Mouse (Mus musculus): ENCODE measurements at regions not wholly inside any gene's neighbourhood (a gene's known extent, or its start where the extent isn't known, plus 50 kb on each side); places are given as distances from the start of the nearest gene placed in this dataset.

DNA sequence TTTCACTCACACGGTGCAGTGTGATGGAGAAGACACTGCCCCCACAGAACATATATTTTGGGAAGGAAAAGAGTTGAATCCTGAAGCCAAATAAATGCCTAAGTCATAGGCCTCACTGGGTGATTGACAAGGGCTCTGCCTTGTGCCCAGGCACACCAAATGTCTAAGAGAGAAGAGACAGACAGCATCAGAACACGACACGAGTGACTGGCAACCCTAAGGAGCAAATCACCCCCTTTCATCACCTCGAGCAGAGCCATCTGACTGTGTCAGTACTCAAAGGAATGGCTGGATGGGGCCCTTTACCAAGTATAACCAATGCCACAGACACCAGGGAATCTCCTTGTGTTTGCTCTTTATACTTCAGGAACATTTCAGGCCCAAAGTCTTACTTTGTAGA is 815.6 kb downstream of the Car8 start:
- H3K36me3 ChIP-seq (replicated peaks; ENCODE audit: control insufficient read depth, insufficient read depth, low read depth, low read length): no peaks in the 10 kb centered on the region
- H3K9ac ChIP-seq (replicated peaks; ENCODE audit: low read length): no peak overlapping the region
- no peaks in the 10 kb centered on the region for H3K9me3 ChIP-seq (replicated peaks; ENCODE audit: control insufficient read depth, low read length)
- no peak overlapping the region for H3K4me2 ChIP-seq (ENCODE audit: low read depth, low read length)
- DNase-seq (ENCODE audit: low spot score): no peak
- 79% methylated on average over 4 of the region's 4 CpGs for WGBS
- H3K4me3 ChIP-seq (ENCODE audit: low read depth, low read length): no peak overlapping the region
- no peaks in the 10 kb centered on the region for H3K27me3 ChIP-seq (ENCODE audit: control insufficient read depth, insufficient read depth, low read length)
- ATAC-seq (replicated peaks; ENCODE audit: insufficient number of reproducible peaks, low FRiP score, low TSS enrichment, low read depth): no peak
- no peaks in the 10 kb centered on the region for H3K4me1 ChIP-seq (ENCODE audit: control insufficient read depth, insufficient read depth, low read length)
- H3K27ac ChIP-seq (replicated peaks; ENCODE audit: low read depth, low read length): no peak overlapping the region

DNA sequence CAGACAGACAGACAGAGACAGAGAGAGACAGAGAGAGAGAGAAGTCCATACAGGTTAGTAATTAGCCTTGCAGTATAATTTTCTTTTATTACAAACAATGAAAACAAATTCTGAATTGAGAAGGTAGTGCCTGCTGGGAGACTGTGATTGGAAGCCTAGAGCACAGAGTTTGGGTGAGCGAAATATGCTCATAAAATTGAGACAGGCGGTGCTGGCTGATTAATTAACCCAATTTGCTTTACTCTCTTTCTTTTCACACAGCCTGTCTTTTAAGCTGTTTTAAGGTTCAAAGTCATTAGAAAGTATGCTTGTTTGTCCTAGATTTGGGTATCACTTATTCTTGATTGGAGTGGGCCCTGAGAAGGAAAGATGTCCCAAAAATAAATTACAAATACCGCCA is 816.1 kb downstream of the Car8 start:
- H3K4me3 ChIP-seq (ENCODE audit: low read depth, low read length): no peak overlapping the region
- ATAC-seq (replicated peaks; ENCODE audit: insufficient number of reproducible peaks, low FRiP score, low TSS enrichment, low read depth) (no peak), DNase-seq (ENCODE audit: low spot score) (no peak)
- no peak overlapping the region for H3K4me2 ChIP-seq (ENCODE audit: low read depth, low read length)
- H3K9me3 ChIP-seq (replicated peaks; ENCODE audit: control insufficient read depth, low read length): no peaks in the 10 kb centered on the region
- no peak overlapping the region for H3K9ac ChIP-seq (replicated peaks; ENCODE audit: low read length)
- no peaks in the 10 kb centered on the region for H3K4me1 ChIP-seq (ENCODE audit: control insufficient read depth, insufficient read depth, low read length)
- no peaks in the 10 kb centered on the region for H3K36me3 ChIP-seq (replicated peaks; ENCODE audit: control insufficient read depth, insufficient read depth, low read depth, low read length)
- no peak overlapping the region for H3K27ac ChIP-seq (replicated peaks; ENCODE audit: low read depth, low read length)
- no peaks in the 10 kb centered on the region for H3K27me3 ChIP-seq (ENCODE audit: control insufficient read depth, insufficient read depth, low read length)
- 90% methylated on average over 3 of the region's 3 CpGs for WGBS

DNA sequence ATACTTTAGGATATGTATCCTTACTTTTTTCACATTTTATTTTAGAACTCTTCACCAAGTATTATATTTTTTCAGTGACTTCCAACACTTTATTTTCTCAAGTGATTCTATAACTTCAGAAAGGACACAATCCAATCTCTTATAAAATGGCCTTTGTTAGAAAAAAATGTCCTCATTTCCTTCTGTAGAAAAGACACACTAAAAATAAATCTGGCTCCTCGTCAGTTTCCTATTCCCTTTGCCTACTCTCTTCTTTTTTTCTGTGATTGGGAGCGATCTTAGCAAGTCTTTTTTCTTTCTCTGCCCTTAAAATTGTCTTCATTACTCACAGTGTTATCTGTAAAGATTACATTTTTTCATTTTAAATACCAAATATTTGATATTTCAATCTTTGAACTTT is 824.5 kb downstream of the Car8 start:
- 70% methylated on average over 2 of the region's 2 CpGs for WGBS
- DNase-seq (ENCODE audit: low spot score) (no peak), ATAC-seq (replicated peaks; ENCODE audit: insufficient number of reproducible peaks, low FRiP score, low TSS enrichment, low read depth) (no peak)
- H3K9ac ChIP-seq (replicated peaks; ENCODE audit: low read length): no peak overlapping the region
- H3K4me1 ChIP-seq (ENCODE audit: control insufficient read depth, insufficient read depth, low read length): no peaks in the 10 kb centered on the region
- H3K4me2 ChIP-seq (ENCODE audit: low read depth, low read length): no peak overlapping the region
- no peaks in the 10 kb centered on the region for H3K36me3 ChIP-seq (replicated peaks; ENCODE audit: control insufficient read depth, insufficient read depth, low read depth, low read length)
- H3K4me3 ChIP-seq (ENCODE audit: low read depth, low read length): no peak overlapping the region
- no peaks in the 10 kb centered on the region for H3K27me3 ChIP-seq (ENCODE audit: control insufficient read depth, insufficient read depth, low read length)
- no peak overlapping the region for H3K27ac ChIP-seq (replicated peaks; ENCODE audit: low read depth, low read length)
- H3K9me3 ChIP-seq (replicated peaks; ENCODE audit: control insufficient read depth, low read length): no peaks in the 10 kb centered on the region

DNA sequence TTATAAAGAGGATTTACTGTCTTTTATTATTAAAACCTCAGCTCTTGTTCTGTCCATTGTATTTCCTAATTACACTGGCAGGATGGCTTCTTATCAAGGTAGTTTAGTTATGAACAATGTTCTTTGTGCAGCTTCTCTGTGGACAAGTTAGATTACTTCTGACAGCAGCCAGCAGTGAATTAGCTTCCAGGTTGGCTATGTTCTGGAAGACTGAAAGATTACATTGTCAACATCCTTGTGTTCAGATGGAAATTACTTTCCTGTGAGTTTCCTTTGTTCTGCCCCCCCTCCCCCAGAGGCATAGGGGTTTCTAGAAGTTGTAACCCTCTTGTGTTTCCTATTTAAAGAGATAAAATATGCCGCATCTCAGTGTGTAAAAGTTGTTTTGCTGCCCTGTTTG is 846.1 kb downstream of the Car8 start:
- H3K4me3 ChIP-seq (ENCODE audit: low read depth, low read length): no peak overlapping the region
- H3K9ac ChIP-seq (replicated peaks; ENCODE audit: low read length): no peak overlapping the region
- H3K9me3 ChIP-seq (replicated peaks; ENCODE audit: control insufficient read depth, low read length): no peaks in the 10 kb centered on the region
- no peaks in the 10 kb centered on the region for H3K36me3 ChIP-seq (replicated peaks; ENCODE audit: control insufficient read depth, insufficient read depth, low read depth, low read length)
- H3K27me3 ChIP-seq (ENCODE audit: control insufficient read depth, insufficient read depth, low read length): no peaks in the 10 kb centered on the region
- no peak for ATAC-seq (replicated peaks; ENCODE audit: insufficient number of reproducible peaks, low FRiP score, low TSS enrichment, low read depth)
- no peak for DNase-seq (ENCODE audit: low spot score)
- H3K4me2 ChIP-seq (ENCODE audit: low read depth, low read length): no peak overlapping the region
- H3K4me1 ChIP-seq (ENCODE audit: control insufficient read depth, insufficient read depth, low read length): no peaks in the 10 kb centered on the region
- H3K27ac ChIP-seq (replicated peaks; ENCODE audit: low read depth, low read length): no peak overlapping the region
- WGBS: 51% methylated on average over 1 of the region's 1 CpGs

- Histone ChIP-seq H3K4me3 (ENCODE audit: low read depth, low read length) (no peak overlapping the region), H3K9ac (replicated peaks; ENCODE audit: low read length) (no peak overlapping the region), H3K9me3 (replicated peaks; ENCODE audit: control insufficient read depth, low read length) (no peaks in the 10 kb centered on the region), H3K27me3 (ENCODE audit: control insufficient read depth, insufficient read depth, low read length) (no peaks in the 10 kb centered on the region), H3K4me2 (ENCODE audit: low read depth, low read length) (no peak overlapping the region), H3K36me3 (replicated peaks; ENCODE audit: control insufficient read depth, insufficient read depth, low read depth, low read length) (no peaks in the 10 kb centered on the region), H3K4me1 (ENCODE audit: control insufficient read depth, insufficient read depth, low read length) (no peaks in the 10 kb centered on the region), H3K27ac (replicated peaks; ENCODE audit: low read depth, low read length) (no peak overlapping the region)
- DNase-seq (ENCODE audit: low spot score) (peak; percentile 81), ATAC-seq (replicated peaks; ENCODE audit: insufficient number of reproducible peaks, low FRiP score, low TSS enrichment, low read depth) (no peak)
- 81% methylated on average over 7 of the region's 7 CpGs for WGBS
Measured at GRCm38 (mm10) chr4:7391596-7391995, 847.2 kb downstream of the Car8 start.

GRCm38 (mm10) chr4:7385069-7385468 is 853.8 kb downstream of the Car8 start:
- H3K4me2 ChIP-seq (ENCODE audit: low read depth, low read length): no peak overlapping the region
- no peak overlapping the region for H3K4me3 ChIP-seq (ENCODE audit: low read depth, low read length)
- H3K27ac ChIP-seq (replicated peaks; ENCODE audit: low read depth, low read length): no peak overlapping the region
- H3K27me3 ChIP-seq (ENCODE audit: control insufficient read depth, insufficient read depth, low read length): no peaks in the 10 kb centered on the region
- ATAC-seq (replicated peaks; ENCODE audit: insufficient number of reproducible peaks, low FRiP score, low TSS enrichment, low read depth): no peak
- no peak for DNase-seq (ENCODE audit: low spot score)
- no peaks in the 10 kb centered on the region for H3K9me3 ChIP-seq (replicated peaks; ENCODE audit: control insufficient read depth, low read length)
- H3K9ac ChIP-seq (replicated peaks; ENCODE audit: low read length): no peak overlapping the region
- no peaks in the 10 kb centered on the region for H3K36me3 ChIP-seq (replicated peaks; ENCODE audit: control insufficient read depth, insufficient read depth, low read depth, low read length)
- no peaks in the 10 kb centered on the region for H3K4me1 ChIP-seq (ENCODE audit: control insufficient read depth, insufficient read depth, low read length)

GRCm38 (mm10) chr4:7379996-7380395 is 858.8 kb downstream of the Car8 start:
- Histone ChIP-seq H3K9me3 (replicated peaks; ENCODE audit: control insufficient read depth, low read length) (no peaks in the 10 kb centered on the region), H3K9ac (replicated peaks; ENCODE audit: low read length) (no peak overlapping the region), H3K4me1 (ENCODE audit: control insufficient read depth, insufficient read depth, low read length) (no peaks in the 10 kb centered on the region), H3K4me3 (ENCODE audit: low read depth, low read length) (no peak overlapping the region), H3K27me3 (ENCODE audit: control insufficient read depth, insufficient read depth, low read length) (no peaks in the 10 kb centered on the region), H3K27ac (replicated peaks; ENCODE audit: low read depth, low read length) (no peak overlapping the region), H3K36me3 (replicated peaks; ENCODE audit: control insufficient read depth, insufficient read depth, low read depth, low read length) (no peaks in the 10 kb centered on the region), H3K4me2 (ENCODE audit: low read depth, low read length) (no peak overlapping the region)
- WGBS: 79% methylated on average over 2 of the region's 2 CpGs
- ATAC-seq (replicated peaks; ENCODE audit: insufficient number of reproducible peaks, low FRiP score, low TSS enrichment, low read depth) (no peak), DNase-seq (ENCODE audit: low spot score) (no peak)

- DNase-seq (ENCODE audit: low spot score) (no peak), ATAC-seq (replicated peaks; ENCODE audit: insufficient number of reproducible peaks, low FRiP score, low TSS enrichment, low read depth) (no peak)
- no peaks in the 10 kb centered on the region for H3K4me1 ChIP-seq (ENCODE audit: control insufficient read depth, insufficient read depth, low read length)
Measured at GRCm38 (mm10) chr4:7364238-7365040, 874.4 kb downstream of the Car8 start.

More at GRCm38 (mm10) chr4:7364238-7365040, 874.4 kb downstream of the Car8 start:
- Histone ChIP-seq H3K27ac (replicated peaks; ENCODE audit: low read depth, low read length) (no peak overlapping the region), H3K9ac (replicated peaks; ENCODE audit: low read length) (no peak overlapping the region), H3K36me3 (replicated peaks; ENCODE audit: control insufficient read depth, insufficient read depth, low read depth, low read length) (no peaks in the 10 kb centered on the region), H3K4me2 (ENCODE audit: low read depth, low read length) (no peak overlapping the region), H3K27me3 (ENCODE audit: control insufficient read depth, insufficient read depth, low read length) (no peaks in the 10 kb centered on the region), H3K4me3 (ENCODE audit: low read depth, low read length) (no peak overlapping the region), H3K9me3 (replicated peaks; ENCODE audit: control insufficient read depth, low read length) (no peaks in the 10 kb centered on the region)
- 87% methylated on average over 3 of the region's 3 CpGs for WGBS

All from embryonic facial prominence, embryonic 11.5 days (tissue).